Mouse (Mus musculus) C2C12 (cell line): ENCODE data around the gene Tent4a.

ENCODE experiments used
- CEBPB ChIP-seq: IDR thresholded peaks from one replicate; pipeline ENCODE4 v1.6.1; 2011; ENCODE audit warnings: low read depth, mild to moderate bottlenecking, control low read depth, moderate library complexity
- CTCF ChIP-seq: IDR thresholded peaks from one replicate; pipeline ENCODE4 v1.5.1; 2011; ENCODE audit not compliant: control insufficient read depth, insufficient read depth, insufficient read length
- MAX ChIP-seq: IDR thresholded peaks from one replicate; pipeline ENCODE4 v1.6.1; 2011; ENCODE audit warnings: mild to moderate bottlenecking, control low read depth
- MYOG ChIP-seq: IDR thresholded peaks from one replicate; pipeline ENCODE4 v1.6.1; 2011; ENCODE audit not compliant: control insufficient read depth, insufficient read length; ENCODE audit errors: extremely low read depth
- USF1 ChIP-seq: IDR thresholded peaks from one replicate; pipeline ENCODE4 v1.6.1; 2011; ENCODE audit warnings: low read depth, mild to moderate bottlenecking, control low read depth, moderate library complexity

GRCm38 (mm10) chr13:69553024-69553423 is 18.6 kb upstream of the Tent4a start:
- no peak for TF ChIP-seq CTCF
- no peak for TF ChIP-seq USF1
- no peak for TF ChIP-seq CEBPB
- no peak for TF ChIP-seq MYOG
- TF ChIP-seq MAX, result no peak
